Mouse (Mus musculus): ENCODE measurements at regions not wholly inside any gene's neighbourhood (a gene's known extent, or its start where the extent isn't known, plus 50 kb on each side); places are given as distances from the start of the nearest gene placed in this dataset.
"Not testable (repeated sequence)": the region's sequence is repeated elsewhere in the genome, so short reads cannot be mapped to it uniquely, and the experiment has no call there.

DNA sequence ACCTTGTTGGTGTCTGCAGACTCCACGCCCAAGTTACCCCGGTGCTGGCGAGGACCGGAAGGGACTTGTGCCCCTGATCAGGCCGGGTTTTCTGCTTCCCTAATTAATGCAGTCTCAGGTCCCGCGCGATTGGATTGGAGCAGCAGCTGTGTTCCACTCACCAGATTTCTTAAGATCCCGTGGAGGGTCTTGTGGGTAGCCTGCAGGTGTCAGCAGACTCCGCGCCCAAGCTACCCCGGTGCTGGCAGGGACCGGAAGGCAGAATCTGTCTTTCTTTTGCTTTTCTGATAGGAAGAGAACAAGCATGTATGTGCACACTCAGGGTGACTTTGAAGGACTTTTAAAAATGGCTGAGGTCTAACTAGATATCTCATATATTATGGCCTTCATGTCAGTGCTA is 147.7 kb upstream of the Cdk6 start:
- not testable (repeated sequence) for TF ChIP-seq CTCF (IDR thresholded peaks at IDR 0.05; ENCODE audit: control insufficient read depth, insufficient read depth, insufficient read length); USF1 (IDR thresholded peaks at IDR 0.05; ENCODE audit: low read depth); CEBPB (IDR thresholded peaks at IDR 0.05; ENCODE audit: low read depth); MAX (IDR thresholded peaks at IDR 0.05); MYOD1 (IDR thresholded peaks at IDR 0.05; ENCODE audit: control insufficient read depth, insufficient read length, low read depth); MYOG (IDR thresholded peaks at IDR 0.05; ENCODE audit: control insufficient read depth, extremely low read depth, insufficient read length); FOSL1 (IDR thresholded peaks at IDR 0.05; ENCODE audit: insufficient read depth, low read length, poor library complexity, severe bottlenecking)
